9 mouse cellular contexts compared by ENCODE assay signal in the genomic region with DNA sequence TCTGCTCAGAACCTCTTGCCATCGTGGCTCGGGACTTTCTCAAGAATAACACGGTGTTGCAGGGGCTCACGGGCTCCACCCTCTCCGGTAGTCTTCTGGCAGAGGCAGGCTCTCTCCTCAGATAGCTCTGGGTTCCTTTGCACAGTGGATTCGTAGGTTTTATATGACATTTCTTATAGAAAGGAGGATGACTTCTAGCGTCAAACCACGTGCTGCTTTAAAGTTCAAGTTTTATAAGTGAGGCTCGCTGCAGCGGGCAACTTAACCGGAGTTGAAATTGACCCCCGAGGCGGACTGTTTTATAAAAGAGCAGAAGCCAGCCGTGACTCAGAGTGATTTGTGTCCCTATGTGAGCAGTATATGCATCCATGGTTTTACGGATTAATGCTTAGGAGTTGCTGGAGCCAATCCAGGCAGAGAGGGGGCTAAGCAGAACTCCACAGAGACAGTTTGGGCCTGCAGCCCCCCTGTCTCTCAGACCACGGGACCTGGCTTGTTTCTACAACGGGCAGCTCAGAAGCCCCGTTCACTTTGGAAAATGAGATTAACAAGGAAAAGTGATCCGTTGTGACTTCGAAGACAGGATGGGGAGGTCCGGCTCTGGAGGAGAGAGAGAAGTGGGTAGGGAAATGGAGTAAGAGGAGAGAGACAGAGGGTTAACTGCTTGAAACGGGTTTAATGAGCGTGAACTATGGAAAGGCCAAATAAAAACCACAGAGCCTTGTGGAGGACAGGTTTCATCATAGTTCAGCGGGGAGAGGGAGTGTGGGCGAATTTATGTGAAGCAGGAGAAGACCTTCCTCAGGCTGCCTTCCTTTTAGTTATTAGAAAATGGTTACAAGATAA. TPM values are rescaled to one million over a fixed set of nuclear protein-coding genes. Genes with fewer than 3 reads are reported as not detected.
A peak's percentile ranks its signal among the peaks of the same experiment; 100 is the strongest.
DNase-seq lines count a peak whose midpoint lies in the region; ATAC-seq and TF ChIP-seq lines count a peak whose summit lies in the region.
"Had no signal": no experiment of that assay in that cellular context is flagged by ENCODE, and none has a peak within 500 bp of the region (broad histone marks: within the 10 kb centered on the region; RNA-seq: fewer than 3 reads in every experiment).

No protein-coding gene starts in this region.

- no peak for TF ChIP-seq POLR2A in embryonic fibroblast, embryonic 13.5 days (IDR thresholded peaks at IDR 0.05; ENCODE audit: low read depth, low read length)

- no peaks in the 10 kb centered on the region for H3K36me3 ChIP-seq in kidney, embryonic 14.5 days (ENCODE audit: control insufficient read depth, insufficient read depth, low read length)
- H3K36me3 ChIP-seq in midbrain, embryonic 16.5 days (ENCODE audit: control insufficient read depth, insufficient read depth, low read length) = no peaks in the 10 kb centered on the region

- H3K4me1 ChIP-seq in kidney, embryonic 14.5 days (ENCODE audit: control insufficient read depth, insufficient read depth, low read length) = peaks cover 20% of the 10 kb centered on the region
- peaks cover 7% of the 10 kb centered on the region for H3K4me1 ChIP-seq in embryonic fibroblast, embryonic 13.5 days (ENCODE audit: control insufficient read depth, insufficient read depth, low read length)
- H3K4me1 ChIP-seq in midbrain, embryonic 16.5 days (ENCODE audit: control insufficient read depth, insufficient read depth, low read length) = peaks cover 22% of the 10 kb centered on the region

- DNase-seq in cerebellum, adult 9-11 months = peak; percentile 22
- DNase-seq in cerebellum, adult 11 months = no peak
- DNase-seq in kidney, postnatal 14 days = no peak
- no peak for DNase-seq in spleen, postnatal 10 days (ENCODE audit: low spot score in 2 of 2)
- DNase-seq: right cerebral cortex, postnatal 14 days had no signal

- H3K9ac ChIP-seq in kidney, embryonic 14.5 days (ENCODE audit: low read depth, low read length) = no peak overlapping the region
- H3K9ac ChIP-seq in midbrain, embryonic 16.5 days (ENCODE audit: low read depth, low read length) = no peak overlapping the region

- TF ChIP-seq CTCF in embryonic fibroblast, embryonic 13.5 days (IDR thresholded peaks at IDR 0.05; ENCODE audit: borderline replicate concordance, insufficient read depth, low read length) = no peak

- 13% methylated on average over 25 of the region's 25 CpGs for WGBS in kidney, embryonic 14.5 days
- 51% methylated on average over 25 of the region's 25 CpGs for WGBS in midbrain, embryonic 16.5 days

- ATAC-seq in kidney, embryonic 14.5 days (ENCODE audit: low FRiP score, low TSS enrichment) = peak; percentile 40; the same call in 1 of the 2 replicates
- ATAC-seq in midbrain, embryonic 16.5 days = no peak
- no peak for ATAC-seq in megakaryocyte-erythroid progenitor cell, adult 5-6 weeks (replicated peaks; ENCODE audit: low FRiP score, low TSS enrichment, poor library complexity, severe bottlenecking)

- no peaks in the 10 kb centered on the region; the same call in 1 of the 2 replicates for H3K27me3 ChIP-seq in kidney, embryonic 14.5 days (ENCODE audit: control insufficient read depth, insufficient read depth, low read length)
- 0 out of 2 replicates have a peak, but pooled peaks cover 4% of the 10 kb centered on the region for H3K27me3 ChIP-seq in midbrain, embryonic 16.5 days (ENCODE audit: control insufficient read depth, insufficient read depth, low read depth, low read length)

- peak overlapping the region; percentile 24 for H3K4me2 ChIP-seq in kidney, embryonic 14.5 days (replicated peaks; ENCODE audit: low read depth, low read length)
- peak overlapping the region; percentile 43 for H3K4me2 ChIP-seq in midbrain, embryonic 16.5 days (ENCODE audit: low read length)

- H3K9me3 ChIP-seq in kidney, embryonic 14.5 days (ENCODE audit: control insufficient read depth, low read length) = no peaks in the 10 kb centered on the region
- no peaks in the 10 kb centered on the region for H3K9me3 ChIP-seq in midbrain, embryonic 16.5 days (replicated peaks; ENCODE audit: control insufficient read depth, low read length, poor library complexity, severe bottlenecking)

- H3K4me3 ChIP-seq in kidney, embryonic 14.5 days (ENCODE audit: low read length) = no peak overlapping the region
- no peak overlapping the region for H3K4me3 ChIP-seq in embryonic fibroblast, embryonic 13.5 days (ENCODE audit: insufficient read depth, low read length)
- no peak overlapping the region for H3K4me3 ChIP-seq in midbrain, embryonic 16.5 days (ENCODE audit: low read depth, low read length)

- peak overlapping the region; percentile 62; the same call in 1 of the 2 replicates for H3K27ac ChIP-seq in kidney, embryonic 14.5 days (ENCODE audit: low read depth, low read length)
- H3K27ac ChIP-seq in embryonic fibroblast, embryonic 13.5 days (ENCODE audit: insufficient read depth, low read length) = peak overlapping the region; percentile 12; the same call in 1 of the 2 replicates
- no peak overlapping the region for H3K27ac ChIP-seq in midbrain, embryonic 16.5 days (ENCODE audit: low read length)

RNA-seq across cellular contexts. Expression of a gene that starts 4.0 kb away (rescaled TPM):
- 56.4 and 61.4 TPM in 2 replicates for polyA plus RNA-seq in kidney, embryonic 14.5 days (2014; fragmentation: Nextera tagmentation; extraction: Ambion mirVana)
- polyA plus RNA-seq in embryonic fibroblast, embryonic 13.5 days (2011; ENCODE audit: insufficient read length, low read depth, missing spikeins) = 149 and 746 TPM in 2 replicates
- polyA plus RNA-seq in midbrain, embryonic 16.5 days (2015; fragmentation: Nextera tagmentation; extraction: Ambion mirVana) = 42.6 and 42.8 TPM in 2 replicates
- not detected in 2 replicates for total RNA-seq in megakaryocyte-erythroid progenitor cell, adult 5-6 weeks (2014; fragmentation: Nextera tagmentation)
- total RNA-seq in megakaryocyte-erythroid progenitor cell, adult 5-6 weeks (2017) = 0.53 TPM in 1 of 2 replicates, not detected in the other

RNA-seq across cellular contexts. Expression of a gene that starts 54.4 kb away (rescaled TPM):
- polyA plus RNA-seq in kidney, embryonic 14.5 days (2014; fragmentation: Nextera tagmentation; extraction: Ambion mirVana) = 148 and 171 TPM in 2 replicates
- polyA plus RNA-seq in embryonic fibroblast, embryonic 13.5 days (2011; ENCODE audit: insufficient read length, low read depth, missing spikeins) = 331 and 641 TPM in 2 replicates
- 244 and 262 TPM in 2 replicates for polyA plus RNA-seq in midbrain, embryonic 16.5 days (2015; fragmentation: Nextera tagmentation; extraction: Ambion mirVana)
- total RNA-seq in megakaryocyte-erythroid progenitor cell, adult 5-6 weeks (2014; fragmentation: Nextera tagmentation) = not detected in 2 replicates
- total RNA-seq in megakaryocyte-erythroid progenitor cell, adult 5-6 weeks (2017) = not detected in 2 replicates
